Mouse (Mus musculus) neural tube, embryonic 12.5 days (tissue): Measurements from ENCODE around the gene Tcl1. TPM values are rescaled to one million over a fixed set of nuclear protein-coding genes. Genes with fewer than 3 reads are reported as not detected.
"Not testable (repeated sequence)": the region's sequence is repeated elsewhere in the genome, so short reads cannot be mapped to it uniquely, and the experiment has no call there.

Experiments used
- ATAC-seq: fragments of 200-750 bp; cut with Nextera tagmentation; 2 replicates; pipeline ENCODE4 v1.8.0; 2017; ENCODE audit warnings: low read depth, mild to moderate bottlenecking, moderate TSS enrichment, moderate library complexity; ENCODE audit not compliant: low FRiP score
- H3K27ac ChIP-seq: fragments of 300-500 bp; sonication (generic); 2 replicates; pipeline ENCODE4 v1.5.1; 2016
- H3K27me3 ChIP-seq: fragments of 300-500 bp; sonication (generic); replicated peaks from 2 replicates; pipeline ENCODE4 v1.6.1; 2016; ENCODE audit warnings: mild to moderate bottlenecking
- H3K36me3 ChIP-seq: fragments of 300-500 bp; sonication (generic); 2 replicates; pipeline ENCODE4 v1.6.1; 2016; ENCODE audit warnings: mild to moderate bottlenecking
- H3K4me1 ChIP-seq: fragments of 300-500 bp; sonication (generic); 2 replicates; pipeline ENCODE4 v1.6.1; 2016
- H3K4me2 ChIP-seq: fragments of 300-500 bp; sonication (generic); replicated peaks from 2 replicates; pipeline ENCODE4 v1.6.1; 2016; ENCODE audit warnings: mild to moderate bottlenecking
- H3K4me3 ChIP-seq: fragments of 300-500 bp; sonication (generic); 2 replicates; pipeline ENCODE4 v1.5.1; 2016
- H3K9ac ChIP-seq: fragments of 300-500 bp; sonication (generic); 2 replicates; pipeline ENCODE4 v1.6.1; 2016; ENCODE audit warnings: mild to moderate bottlenecking
- H3K9me3 ChIP-seq: fragments of 300-500 bp; sonication (generic); 2 replicates; pipeline ENCODE4 v1.6.1; 2016; ENCODE audit warnings: mild to moderate bottlenecking
- WGBS: fragments of 180-500 bp; shearing (Covaris S2); methylation state at CpG from one replicate; pipeline ENCODE4 v1.1.7; 2016; 5-methylcytosine and 5-hydroxymethylcytosine counted together
- polyA plus RNA-seq: library from polyadenylated mRNA; unstranded; fragments of >200 nt; fragmentation: Nextera tagmentation; extraction: Ambion mirVana; gene quantifications from 2 replicates; pipeline ENCODE4 v1.2.1, GENCODE M21; 2016

The Tcl1 gene
- polyA plus RNA-seq, 1 experiment from 2014 or later, result not detected

GRCm38 (mm10) chr12:105217101-105217760 lies 5.4 kb downstream of the Tcl1 start:
- no peak overlapping the region for H3K4me2 ChIP-seq
- 88% methylated on average over 7 of the region's 7 CpGs for WGBS
- no peaks in the 10 kb centered on the region for H3K9me3 ChIP-seq
- H3K9ac ChIP-seq, result no peak overlapping the region
- no peak overlapping the region for H3K4me3 ChIP-seq
- no peaks in the 10 kb centered on the region for H3K27me3 ChIP-seq
- H3K36me3 ChIP-seq, result no peaks in the 10 kb centered on the region
- no peak for ATAC-seq
- no peak overlapping the region for H3K27ac ChIP-seq
- H3K4me1 ChIP-seq, result no peaks in the 10 kb centered on the region

DNA sequence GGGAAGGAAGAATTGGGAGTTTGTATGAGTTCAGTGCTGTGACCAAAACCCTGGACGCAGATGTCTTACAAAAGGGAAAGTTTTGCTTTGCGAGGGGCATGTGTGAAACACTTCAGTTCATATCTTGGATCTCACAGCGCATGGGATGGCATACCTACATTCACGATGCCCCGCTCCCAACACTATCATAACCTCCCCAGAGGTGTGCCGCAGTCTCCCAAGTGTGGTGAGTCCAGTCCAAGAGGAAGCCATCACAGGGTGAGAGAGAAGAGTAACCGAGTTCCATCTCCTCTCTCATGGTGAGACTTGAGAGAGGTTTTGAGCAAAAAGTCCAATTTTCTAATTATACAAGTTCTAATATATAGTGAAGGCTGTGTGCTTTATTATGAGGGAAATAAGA lies 13.4 kb downstream of the Tcl1 start:
- no peak for ATAC-seq
- Histone ChIP-seq H3K27me3 (no peaks in the 10 kb centered on the region), H3K4me1 (no peaks in the 10 kb centered on the region), H3K27ac (no peak overlapping the region), H3K4me2 (no peak overlapping the region), H3K9ac (no peak overlapping the region), H3K36me3 (no peaks in the 10 kb centered on the region), H3K9me3 (no peaks in the 10 kb centered on the region), H3K4me3 (no peak overlapping the region)
- WGBS, result 94% methylated on average over 7 of the region's 7 CpGs

GRCm38 (mm10) chr12:105208441-105208840 lies 14.2 kb downstream of the Tcl1 start:
- no peak for ATAC-seq
- no peaks in the 10 kb centered on the region for H3K27me3 ChIP-seq
- no peak overlapping the region for H3K4me3 ChIP-seq
- H3K9me3 ChIP-seq, result no peaks in the 10 kb centered on the region
- no peak overlapping the region for H3K4me2 ChIP-seq
- no peak overlapping the region for H3K27ac ChIP-seq
- H3K9ac ChIP-seq, result no peak overlapping the region
- H3K36me3 ChIP-seq, result no peaks in the 10 kb centered on the region
- H3K4me1 ChIP-seq, result no peaks in the 10 kb centered on the region
- 94% methylated on average over 1 of the region's 1 CpGs for WGBS

DNA sequence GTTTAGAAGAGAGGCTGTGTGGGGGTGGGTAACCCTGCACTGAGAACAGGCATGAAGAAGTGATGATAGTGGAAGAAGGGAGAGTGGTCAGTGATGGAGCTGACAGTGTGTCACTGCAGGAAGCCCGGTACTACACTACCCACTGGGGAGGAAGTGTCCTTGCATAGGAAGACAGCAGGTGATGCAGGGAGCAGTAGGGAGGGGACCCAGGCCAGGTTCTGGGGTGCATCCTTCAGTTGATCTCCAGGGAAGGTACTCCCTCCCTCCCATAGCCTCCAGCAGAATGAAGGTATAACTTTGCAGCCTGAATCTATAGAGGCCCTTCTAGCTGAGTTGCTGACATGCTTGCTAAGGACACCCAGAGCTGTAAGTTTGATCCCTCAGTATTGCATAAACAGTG lies 15.5 kb downstream of the Tcl1 start:
- Histone ChIP-seq H3K9me3 (no peaks in the 10 kb centered on the region), H3K27ac (no peak overlapping the region), H3K27me3 (no peaks in the 10 kb centered on the region), H3K4me1 (no peaks in the 10 kb centered on the region), H3K9ac (no peak overlapping the region), H3K4me2 (no peak overlapping the region), H3K4me3 (no peak overlapping the region), H3K36me3 (no peaks in the 10 kb centered on the region)
- WGBS, result 89% methylated on average over 1 of the region's 1 CpGs
- no peak for ATAC-seq

GRCm38 (mm10) chr12:105201657-105202056 lies 20.9 kb downstream of the Tcl1 start, which contains the start of gene Tcl1b4:
Gene Tcl1b4, plus strand, starts transcription at chr12:105201957.
- not testable (repeated sequence) for H3K9ac ChIP-seq, H3K36me3 ChIP-seq, H3K4me1 ChIP-seq, H3K27ac ChIP-seq, H3K4me3 ChIP-seq, H3K4me2 ChIP-seq, ATAC-seq, H3K9me3 ChIP-seq, H3K27me3 ChIP-seq
- WGBS, result 94% methylated on average over 1 of the region's 1 CpGs

- 27% methylated on average over 7 of the region's 7 CpGs for WGBS
- not testable (repeated sequence) for H3K27me3 ChIP-seq, H3K4me2 ChIP-seq, H3K9me3 ChIP-seq, H3K27ac ChIP-seq, H3K4me3 ChIP-seq, H3K4me1 ChIP-seq, H3K9ac ChIP-seq, H3K36me3 ChIP-seq, ATAC-seq
These were observed 22.7 kb downstream of the Tcl1 start for GRCm38 (mm10) chr12:105199684-105200497.

DNA sequence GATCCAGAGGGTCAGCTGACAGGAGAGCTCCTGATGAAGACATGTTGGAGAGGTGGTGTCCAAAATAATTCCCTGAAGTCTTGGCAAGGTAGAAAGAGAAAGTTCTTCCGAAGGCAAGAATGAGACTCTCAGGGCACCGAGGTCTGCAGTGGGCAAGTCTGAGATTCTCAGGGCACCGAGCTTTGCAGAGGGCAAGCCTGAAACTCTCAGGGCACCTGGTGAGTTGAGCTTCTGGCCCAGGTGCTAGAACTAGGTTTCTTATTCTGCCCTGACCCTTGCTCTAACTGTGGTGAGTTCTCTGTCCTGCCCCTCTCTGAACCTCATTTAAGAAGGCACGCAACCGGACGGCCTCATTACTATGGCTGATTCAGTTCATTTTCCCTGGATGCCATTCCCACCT lies 31.9 kb downstream of the Tcl1 start, which contains the start of gene Tcl1b3:
Gene Tcl1b3, plus strand, starts transcription at position 301 of the 400 bp plus-strand sequence.
- H3K27ac ChIP-seq, ATAC-seq, H3K4me2 ChIP-seq, H3K9me3 ChIP-seq, H3K4me3 ChIP-seq, H3K9ac ChIP-seq, H3K4me1 ChIP-seq, H3K36me3 ChIP-seq, H3K27me3 ChIP-seq: not testable (repeated sequence)
- WGBS, result 93% methylated on average over 6 of the region's 6 CpGs

DNA sequence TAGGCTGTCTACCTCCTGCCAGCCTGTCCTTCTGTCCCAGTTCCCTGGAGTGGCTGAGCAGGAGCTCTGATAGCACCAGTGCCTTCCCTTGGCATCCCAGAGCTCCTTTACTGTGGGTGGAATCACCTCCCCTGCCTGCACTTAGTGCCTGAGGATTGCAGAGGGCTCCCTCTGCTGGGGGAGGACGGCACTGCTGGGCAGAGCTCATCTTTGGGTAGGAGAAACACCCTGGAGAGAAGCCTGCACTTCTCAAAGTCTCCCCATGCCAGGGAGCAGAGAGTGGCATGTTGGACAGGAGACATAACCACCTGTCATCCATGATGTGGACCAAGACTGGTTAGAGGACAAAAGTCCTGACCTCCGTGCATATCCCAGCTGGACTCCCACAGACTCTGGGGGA lies 33.6 kb downstream of the Tcl1 start:
- not testable (repeated sequence) for H3K27me3 ChIP-seq, H3K9me3 ChIP-seq, H3K27ac ChIP-seq, H3K9ac ChIP-seq, H3K4me1 ChIP-seq, ATAC-seq, H3K4me3 ChIP-seq, H3K36me3 ChIP-seq, H3K4me2 ChIP-seq
- WGBS, result 57% methylated on average over 2 of the region's 2 CpGs

DNA sequence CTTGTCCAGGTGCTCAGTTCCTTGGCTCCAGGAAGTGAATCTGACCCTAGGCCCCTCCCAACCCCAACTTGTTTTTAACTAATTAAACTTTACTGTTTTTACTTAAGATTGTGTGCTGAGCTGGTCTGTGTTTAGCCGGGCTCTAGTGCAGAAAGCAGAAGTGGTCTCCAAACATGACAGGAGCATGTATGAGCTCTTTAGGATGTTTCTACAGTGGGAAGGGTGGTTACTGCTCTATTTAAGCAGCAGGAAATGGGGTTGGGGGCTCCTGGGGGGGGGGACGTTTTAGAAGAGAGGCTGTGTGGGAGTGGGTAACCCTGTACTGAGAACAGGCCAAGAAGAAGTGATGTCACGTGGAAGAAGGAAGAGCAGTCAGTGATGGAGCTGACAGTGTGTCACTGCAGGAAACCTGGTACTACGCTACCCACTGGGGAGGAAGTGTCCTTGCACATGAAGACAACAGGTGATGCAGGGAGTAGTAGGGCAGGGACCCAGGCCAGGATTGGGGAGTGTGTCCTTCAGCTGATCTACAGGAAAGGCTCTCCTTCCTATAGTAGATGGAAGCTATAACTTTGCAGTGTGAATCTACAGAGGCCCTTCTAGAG lies 41.5 kb downstream of the Tcl1 start:
- H3K27me3 ChIP-seq, H3K4me3 ChIP-seq, H3K4me1 ChIP-seq, H3K27ac ChIP-seq, ATAC-seq, H3K9me3 ChIP-seq, H3K36me3 ChIP-seq, H3K9ac ChIP-seq, H3K4me2 ChIP-seq: not testable (repeated sequence)
- 85% methylated on average over 4 of the region's 4 CpGs for WGBS

- not testable (repeated sequence) for H3K4me3 ChIP-seq, H3K36me3 ChIP-seq, ATAC-seq, H3K9ac ChIP-seq, H3K4me2 ChIP-seq, H3K9me3 ChIP-seq, H3K4me1 ChIP-seq, H3K27ac ChIP-seq, H3K27me3 ChIP-seq
- 81% methylated on average over 3 of the region's 3 CpGs for WGBS
These were observed 46.5 kb downstream of the Tcl1 start, which contains the start of gene Tcl1b5 for GRCm38 (mm10) chr12:105176044-105176443. Gene Tcl1b5, plus strand, starts transcription at chr12:105176344.

DNA sequence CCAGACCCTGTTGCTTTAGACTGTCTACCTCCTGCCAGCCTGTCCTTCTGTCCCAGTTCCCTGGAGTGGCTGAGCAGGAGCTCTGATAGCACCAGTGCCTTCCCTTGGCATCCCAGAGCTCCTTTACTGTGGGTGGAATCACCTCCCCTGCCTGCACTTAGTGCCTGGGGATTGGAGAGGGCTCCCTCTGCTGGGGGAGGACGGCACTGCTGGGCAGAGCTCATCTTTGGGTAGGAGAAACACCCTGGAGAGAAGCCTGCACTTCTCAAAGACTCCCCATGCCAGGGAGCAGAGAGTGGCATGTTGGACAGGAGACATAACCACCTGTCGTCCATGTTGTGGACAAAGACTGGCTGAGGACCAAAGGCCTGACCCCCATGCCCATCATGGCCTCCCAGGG lies 48.3 kb downstream of the Tcl1 start:
- not testable (repeated sequence) for H3K27ac ChIP-seq, H3K9ac ChIP-seq, H3K4me3 ChIP-seq, H3K36me3 ChIP-seq, H3K9me3 ChIP-seq, H3K4me1 ChIP-seq, H3K4me2 ChIP-seq, ATAC-seq, H3K27me3 ChIP-seq
- 37% methylated on average over 2 of the region's 2 CpGs for WGBS

DNA sequence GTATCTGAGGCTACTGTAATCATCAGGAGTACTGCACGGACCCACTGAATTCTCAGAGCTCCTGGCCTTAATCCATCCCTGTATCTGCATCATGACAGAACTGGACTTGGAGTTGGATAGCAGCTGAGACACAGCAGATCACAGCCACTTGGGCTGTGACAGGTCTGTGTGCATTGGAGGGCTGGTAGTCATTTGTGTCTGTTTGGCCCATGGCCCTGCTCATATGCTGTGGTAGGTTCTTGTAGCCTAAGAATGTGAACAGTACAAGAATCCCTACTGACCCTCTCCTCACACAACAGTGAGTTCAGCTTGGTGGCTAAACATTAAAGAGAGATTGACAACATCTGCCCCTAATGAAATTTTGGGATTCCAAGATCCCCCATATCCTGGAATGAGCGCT lies 49.2 kb downstream of the Tcl1 start:
- Histone ChIP-seq H3K27ac (no peak overlapping the region), H3K4me3 (no peak overlapping the region), H3K27me3 (no peaks in the 10 kb centered on the region), H3K4me2 (no peak overlapping the region), H3K4me1 (no peaks in the 10 kb centered on the region), H3K9ac (no peak overlapping the region), H3K36me3 (no peaks in the 10 kb centered on the region), H3K9me3 (no peaks in the 10 kb centered on the region)
- WGBS, result 92% methylated on average over 2 of the region's 2 CpGs
- no peak for ATAC-seq
